Mouse (Mus musculus): ENCODE results near the gene Gprin1. TPM values are rescaled to one million over a fixed set of nuclear protein-coding genes. Genes with fewer than 3 reads are reported as not detected.
A peak's percentile ranks its signal among the peaks of the same experiment; 100 is the strongest.

Gprin1 gene
- polyA plus RNA-seq, 1 experiment from 2014 or later: 0.23 TPM

- Histone ChIP-seq H3K36me3 (no peaks in the 10 kb centered on the region), H3K9me3 (replicated peaks) (no peaks in the 10 kb centered on the region), H3K9ac (no peak overlapping the region), H3K4me3 (no peak overlapping the region), H3K27me3 (replicated peaks) (peaks cover 17% of the 10 kb centered on the region; the same call in 1 of the 2 replicates), H3K4me2 (0 out of 2 replicates have a peak overlapping the region, but pooled peaks have one; percentile 36), H3K27ac (no peak overlapping the region), H3K4me1 (peaks cover 4% of the 10 kb centered on the region; the same call in 1 of the 2 replicates)
- WGBS (ENCODE audit: insufficient replicate concordance): 41% methylated on average over 7 of the region's 7 CpGs
- no peak for ATAC-seq
These were observed 47.2 kb downstream of the Gprin1 start for GRCm38 (mm10) chr13:54702507-54702906.

- peak; percentile 75 for ATAC-seq
- peaks cover 17% of the 10 kb centered on the region; the same call in 1 of the 2 replicates for H3K27me3 ChIP-seq (replicated peaks)
- no peak within 1 kb of the TSS for H3K27ac ChIP-seq
- no peak within 1 kb of the TSS for H3K4me3 ChIP-seq
- H3K9me3 ChIP-seq (replicated peaks): no peaks in the 10 kb centered on the region
- H3K9ac ChIP-seq: no peak within 1 kb of the TSS
- peak within 1 kb of the TSS; percentile 36 for H3K4me2 ChIP-seq
- whole genome bisulfite sequencing (ENCODE audit: insufficient replicate concordance): 64% methylated on average over 5 of the region's 5 CpGs
- H3K36me3 ChIP-seq: no peaks in the 10 kb centered on the region
- peaks cover 4% of the 10 kb centered on the region; the same call in 1 of the 2 replicates for H3K4me1 ChIP-seq
These were observed 48.4 kb downstream of the Gprin1 start, which contains the start of gene Cdhr2 for GRCm38 (mm10) chr13:54701243-54701642. Gene Cdhr2, plus strand, starts transcription at chr13:54701461.

- no peaks in the 10 kb centered on the region for H3K9me3 ChIP-seq (replicated peaks)
- 78% methylated on average over 11 of the region's 11 CpGs for WGBS (ENCODE audit: insufficient replicate concordance)
- H3K27ac ChIP-seq: no peak overlapping the region
- no peak overlapping the region for H3K4me2 ChIP-seq
- no peak overlapping the region for H3K9ac ChIP-seq
- H3K27me3 ChIP-seq (replicated peaks): no peaks in the 10 kb centered on the region
- peaks cover 31% of the 10 kb centered on the region for H3K4me1 ChIP-seq
- H3K36me3 ChIP-seq: 0 out of 2 replicates have a peak, but pooled peaks cover 1% of the 10 kb centered on the region
- no peak overlapping the region for H3K4me3 ChIP-seq
- ATAC-seq: no peak
These were observed 54.0 kb downstream of the Gprin1 start for GRCm38 (mm10) chr13:54695479-54696230.

GRCm38 (mm10) chr13:54694348-54695060, 55.2 kb downstream of the Gprin1 start:
- WGBS (ENCODE audit: insufficient replicate concordance): 14% methylated on average over 26 of the region's 26 CpGs
- peak; percentile 76 for ATAC-seq
- peak overlapping the region; percentile 95 for H3K4me2 ChIP-seq
- no peaks in the 10 kb centered on the region for H3K27me3 ChIP-seq (replicated peaks)
- H3K4me1 ChIP-seq: peaks cover 43% of the 10 kb centered on the region
- 0 out of 2 replicates have a peak, but pooled peaks cover 4% of the 10 kb centered on the region for H3K36me3 ChIP-seq
- no peaks in the 10 kb centered on the region for H3K9me3 ChIP-seq (replicated peaks)
- peak overlapping the region; percentile 95 for H3K27ac ChIP-seq
- H3K9ac ChIP-seq: peak overlapping the region; percentile 71
- H3K4me3 ChIP-seq: peak overlapping the region; percentile 94

GRCm38 (mm10) chr13:54693558-54694347, 55.9 kb downstream of the Gprin1 start, which contains the start of gene Rnf44:
Gene Rnf44, minus strand, starts transcription at chr13:54693907.
- peak within 1 kb of the TSS; percentile 95 for H3K4me2 ChIP-seq
- H3K4me3 ChIP-seq: peak within 1 kb of the TSS; percentile 94
- H3K27me3 ChIP-seq (replicated peaks): no peaks in the 10 kb centered on the region
- 0 out of 2 replicates have a peak, but pooled peaks cover 4% of the 10 kb centered on the region for H3K36me3 ChIP-seq
- H3K27ac ChIP-seq: peak within 1 kb of the TSS; percentile 95
- H3K9ac ChIP-seq: peak within 1 kb of the TSS; percentile 95
- peaks cover 50% of the 10 kb centered on the region for H3K4me1 ChIP-seq
- peak; percentile 96 for ATAC-seq
- WGBS (ENCODE audit: insufficient replicate concordance): 0% methylated on average over 77 of the region's 92 CpGs
- no peaks in the 10 kb centered on the region for H3K9me3 ChIP-seq (replicated peaks)

GRCm38 (mm10) chr13:54692711-54693557, 56.7 kb downstream of the Gprin1 start:
- H3K9ac ChIP-seq: peak overlapping the region; percentile 95
- WGBS (ENCODE audit: insufficient replicate concordance): 9% methylated on average over 21 of the region's 21 CpGs
- H3K4me3 ChIP-seq: peak overlapping the region; percentile 94
- H3K4me2 ChIP-seq: peak overlapping the region; percentile 95
- peak overlapping the region; percentile 95 for H3K27ac ChIP-seq
- no peaks in the 10 kb centered on the region for H3K9me3 ChIP-seq (replicated peaks)
- 0 out of 2 replicates have a peak, but pooled peaks cover 4% of the 10 kb centered on the region for H3K36me3 ChIP-seq
- no peaks in the 10 kb centered on the region for H3K27me3 ChIP-seq (replicated peaks)
- peaks cover 57% of the 10 kb centered on the region for H3K4me1 ChIP-seq
- ATAC-seq: no peak

- H3K27me3 ChIP-seq (replicated peaks): no peaks in the 10 kb centered on the region
- peak overlapping the region; percentile 94 for H3K4me3 ChIP-seq
- peaks cover 58% of the 10 kb centered on the region for H3K4me1 ChIP-seq
- H3K9me3 ChIP-seq (replicated peaks): no peaks in the 10 kb centered on the region
- 0 out of 2 replicates have a peak, but pooled peaks cover 4% of the 10 kb centered on the region for H3K36me3 ChIP-seq
- H3K27ac ChIP-seq: peak overlapping the region; percentile 95
- peak overlapping the region; percentile 95 for H3K9ac ChIP-seq
- ATAC-seq: no peak
- H3K4me2 ChIP-seq: peak overlapping the region; percentile 95
These were observed 57.9 kb downstream of the Gprin1 start for GRCm38 (mm10) chr13:54691737-54692136.

GRCm38 (mm10) chr13:54690151-54690740, 59.4 kb downstream of the Gprin1 start:
- Histone ChIP-seq H3K27me3 (replicated peaks) (no peaks in the 10 kb centered on the region), H3K9ac (peak overlapping the region; percentile 32; the same call in 1 of the 2 replicates), H3K9me3 (replicated peaks) (no peaks in the 10 kb centered on the region), H3K4me3 (no peak overlapping the region), H3K36me3 (peaks cover 7% of the 10 kb centered on the region; the same call in 1 of the 2 replicates), H3K4me2 (no peak overlapping the region), H3K4me1 (peaks cover 72% of the 10 kb centered on the region), H3K27ac (0 out of 2 replicates have a peak overlapping the region, but pooled peaks have one; percentile 24)
- 86% methylated on average over 8 of the region's 8 CpGs for WGBS (ENCODE audit: insufficient replicate concordance)
- ATAC-seq: no peak

GRCm38 (mm10) chr13:54687575-54688424, 61.9 kb downstream of the Gprin1 start:
- Histone ChIP-seq H3K9me3 (replicated peaks) (no peaks in the 10 kb centered on the region), H3K4me3 (peak overlapping the region; percentile 90), H3K27me3 (replicated peaks) (no peaks in the 10 kb centered on the region), H3K9ac (peak overlapping the region; percentile 94), H3K27ac (peak overlapping the region; percentile 92), H3K4me2 (peak overlapping the region; percentile 81), H3K4me1 (peaks cover 77% of the 10 kb centered on the region), H3K36me3 (peaks cover 30% of the 10 kb centered on the region)
- peak; percentile 82 for ATAC-seq
- under 1% methylated on average over 82 of the region's 82 CpGs for WGBS (ENCODE audit: insufficient replicate concordance)

- Histone ChIP-seq H3K27me3 (replicated peaks) (no peaks in the 10 kb centered on the region), H3K4me3 (peak overlapping the region; percentile 90), H3K9ac (peak overlapping the region; percentile 94), H3K9me3 (replicated peaks) (no peaks in the 10 kb centered on the region), H3K4me1 (peaks cover 76% of the 10 kb centered on the region), H3K27ac (peak overlapping the region; percentile 92), H3K36me3 (peaks cover 37% of the 10 kb centered on the region), H3K4me2 (peak overlapping the region; percentile 81)
- under 1% methylated on average over 34 of the region's 35 CpGs for WGBS (ENCODE audit: insufficient replicate concordance)
- peak; percentile 27 for ATAC-seq
These were observed 62.6 kb downstream of the Gprin1 start for GRCm38 (mm10) chr13:54687096-54687495.

Data from liver, embryonic 12.5 days (tissue).